Mouse (Mus musculus): ENCODE measurements at regions not wholly inside any gene's neighbourhood (a gene's known extent, or its start where the extent isn't known, plus 50 kb on each side); places are given as distances from the start of the nearest gene placed in this dataset.

- no peak overlapping the region for H3K4me3 ChIP-seq (ENCODE audit: insufficient read depth, low read depth, low read length)
- 75% methylated on average over 3 of the region's 3 CpGs for WGBS
- peaks cover 10% of the 10 kb centered on the region; the same call in 1 of the 2 replicates for H3K4me1 ChIP-seq (ENCODE audit: control insufficient read depth, insufficient read depth, low read length)
- no peaks in the 10 kb centered on the region for H3K36me3 ChIP-seq (ENCODE audit: control insufficient read depth, insufficient read depth, low read length)
- DNase-seq (ENCODE audit: extremely low read depth, low read depth, low spot score), result no peak
- no peak overlapping the region for H3K27ac ChIP-seq (replicated peaks; ENCODE audit: insufficient read depth, low read depth, low read length)
- H3K79me2 ChIP-seq (ENCODE audit: control insufficient read depth, insufficient read depth, low read length), result no peaks in the 10 kb centered on the region
- H3K9ac ChIP-seq (ENCODE audit: low read depth, low read length), result no peak overlapping the region
- H3K27me3 ChIP-seq (ENCODE audit: control insufficient read depth, insufficient read depth, low read length), result no peaks in the 10 kb centered on the region
- TF ChIP-seq POLR2A (IDR thresholded peaks at IDR 0.05; ENCODE audit: extremely low read depth, insufficient read depth, low read length) (no peak), CTCF (IDR thresholded peaks at IDR 0.05; ENCODE audit: low read depth, low read length) (no peak)
Measured at GRCm38 (mm10) chr2:146589860-146590259, 77.7 kb upstream of the Ralgapa2 start.

- H3K4me1 ChIP-seq (ENCODE audit: control insufficient read depth, insufficient read depth, low read length), result no peaks in the 10 kb centered on the region
- no peaks in the 10 kb centered on the region for H3K27me3 ChIP-seq (ENCODE audit: control insufficient read depth, insufficient read depth, low read length)
- H3K79me2 ChIP-seq (ENCODE audit: control insufficient read depth, insufficient read depth, low read length), result no peaks in the 10 kb centered on the region
- 83% methylated on average over 2 of the region's 2 CpGs for WGBS
- H3K9ac ChIP-seq (ENCODE audit: low read depth, low read length), result no peak overlapping the region
- DNase-seq (ENCODE audit: extremely low read depth, low read depth, low spot score), result no peak
- H3K4me3 ChIP-seq (ENCODE audit: insufficient read depth, low read depth, low read length), result no peak overlapping the region
- no peak overlapping the region for H3K27ac ChIP-seq (replicated peaks; ENCODE audit: insufficient read depth, low read depth, low read length)
- no peaks in the 10 kb centered on the region for H3K36me3 ChIP-seq (ENCODE audit: control insufficient read depth, insufficient read depth, low read length)
- TF ChIP-seq POLR2A (IDR thresholded peaks at IDR 0.05; ENCODE audit: extremely low read depth, insufficient read depth, low read length) (no peak), CTCF (IDR thresholded peaks at IDR 0.05; ENCODE audit: low read depth, low read length) (no peak)
Measured at GRCm38 (mm10) chr2:146593291-146593690, 81.1 kb upstream of the Ralgapa2 start.

- no peaks in the 10 kb centered on the region for H3K36me3 ChIP-seq (ENCODE audit: control insufficient read depth, insufficient read depth, low read length)
- H3K79me2 ChIP-seq (ENCODE audit: control insufficient read depth, insufficient read depth, low read length), result no peaks in the 10 kb centered on the region
- TF ChIP-seq POLR2A (IDR thresholded peaks at IDR 0.05; ENCODE audit: extremely low read depth, insufficient read depth, low read length) (no peak), CTCF (IDR thresholded peaks at IDR 0.05; ENCODE audit: low read depth, low read length) (no peak)
- 0 out of 2 replicates have a peak, but pooled peaks cover under 1% of the 10 kb centered on the region for H3K4me1 ChIP-seq (ENCODE audit: control insufficient read depth, insufficient read depth, low read length)
- H3K9ac ChIP-seq (ENCODE audit: low read depth, low read length), result no peak overlapping the region
- no peak for DNase-seq (ENCODE audit: extremely low read depth, low read depth, low spot score)
- H3K4me3 ChIP-seq (ENCODE audit: insufficient read depth, low read depth, low read length), result no peak overlapping the region
- no peak overlapping the region for H3K27ac ChIP-seq (replicated peaks; ENCODE audit: insufficient read depth, low read depth, low read length)
- WGBS, result 88% methylated on average over 4 of the region's 4 CpGs
- no peaks in the 10 kb centered on the region for H3K27me3 ChIP-seq (ENCODE audit: control insufficient read depth, insufficient read depth, low read length)
Measured at GRCm38 (mm10) chr2:146594212-146594611, 82.1 kb upstream of the Ralgapa2 start.

- H3K4me1 ChIP-seq (ENCODE audit: control insufficient read depth, insufficient read depth, low read length), result peaks cover 2% of the 10 kb centered on the region; the same call in 1 of the 2 replicates
- no peak overlapping the region for H3K4me3 ChIP-seq (ENCODE audit: insufficient read depth, low read depth, low read length)
- WGBS, result 73% methylated on average over 2 of the region's 2 CpGs
- no peaks in the 10 kb centered on the region for H3K79me2 ChIP-seq (ENCODE audit: control insufficient read depth, insufficient read depth, low read length)
- no peaks in the 10 kb centered on the region for H3K27me3 ChIP-seq (ENCODE audit: control insufficient read depth, insufficient read depth, low read length)
- no peak overlapping the region for H3K27ac ChIP-seq (replicated peaks; ENCODE audit: insufficient read depth, low read depth, low read length)
- no peak for TF ChIP-seq CTCF (IDR thresholded peaks at IDR 0.05; ENCODE audit: low read depth, low read length)
- H3K36me3 ChIP-seq (ENCODE audit: control insufficient read depth, insufficient read depth, low read length), result no peaks in the 10 kb centered on the region
- H3K9ac ChIP-seq (ENCODE audit: low read depth, low read length), result no peak overlapping the region
- DNase-seq (ENCODE audit: extremely low read depth, low read depth, low spot score), result no peak
Measured at GRCm38 (mm10) chr2:146595673-146596072, 83.5 kb upstream of the Ralgapa2 start.

DNA sequence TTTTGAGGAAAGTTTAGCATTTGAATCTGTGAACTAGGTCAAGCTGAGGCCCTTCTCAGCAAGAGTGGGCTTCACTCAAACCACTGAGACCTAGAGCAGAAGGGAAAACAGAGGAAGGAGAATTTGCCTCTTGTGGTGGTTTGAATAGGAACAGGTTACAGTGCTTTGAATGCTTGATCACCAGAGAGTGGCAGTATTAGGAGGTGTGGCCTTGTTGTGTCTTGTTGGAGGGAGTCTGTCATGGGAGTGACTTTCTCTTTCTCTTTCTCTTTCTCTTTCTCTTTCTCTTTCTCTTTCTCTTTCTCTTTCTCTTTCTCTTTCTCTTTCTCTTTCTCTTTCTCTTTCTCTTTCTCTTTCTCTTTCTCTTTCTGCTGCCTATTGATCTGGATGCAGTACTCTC is 94.0 kb upstream of the Ralgapa2 start:
- H3K79me2 ChIP-seq (ENCODE audit: control insufficient read depth, insufficient read depth, low read length), result no peaks in the 10 kb centered on the region
- H3K27me3 ChIP-seq (ENCODE audit: control insufficient read depth, insufficient read depth, low read length), result no peaks in the 10 kb centered on the region
- H3K36me3 ChIP-seq (ENCODE audit: control insufficient read depth, insufficient read depth, low read length), result no peaks in the 10 kb centered on the region
- no peak for TF ChIP-seq CTCF (IDR thresholded peaks at IDR 0.05; ENCODE audit: low read depth, low read length)
- TF ChIP-seq POLR2A (IDR thresholded peaks at IDR 0.05; ENCODE audit: extremely low read depth, insufficient read depth, low read length), result no peak
- no peaks in the 10 kb centered on the region for H3K4me1 ChIP-seq (ENCODE audit: control insufficient read depth, insufficient read depth, low read length)
- H3K27ac ChIP-seq (replicated peaks; ENCODE audit: insufficient read depth, low read depth, low read length), result no peak overlapping the region
- no peak overlapping the region for H3K9ac ChIP-seq (ENCODE audit: low read depth, low read length)
- no peak overlapping the region for H3K4me3 ChIP-seq (ENCODE audit: insufficient read depth, low read depth, low read length)
- DNase-seq (ENCODE audit: extremely low read depth, low read depth, low spot score), result no peak

DNA sequence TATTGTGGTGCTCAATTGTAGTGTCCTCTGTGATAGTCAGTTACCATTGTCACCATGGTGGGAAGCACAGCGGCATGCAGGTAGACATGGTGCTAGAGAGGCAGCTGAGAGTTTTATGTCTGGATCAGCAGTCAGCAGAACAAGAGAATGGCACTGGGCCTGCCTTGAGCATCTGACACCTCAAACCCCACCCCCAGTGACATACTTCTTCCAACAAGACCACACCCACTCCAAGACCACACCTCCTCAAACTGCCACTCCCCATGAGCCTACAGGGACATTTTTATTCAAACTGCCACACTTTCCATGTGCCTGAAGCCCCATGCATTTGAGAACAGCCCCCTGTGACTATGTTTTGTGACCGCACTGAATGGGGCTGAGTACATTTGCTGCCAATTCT is 98.8 kb upstream of the Ralgapa2 start:
- no peaks in the 10 kb centered on the region for H3K36me3 ChIP-seq (ENCODE audit: control insufficient read depth, insufficient read depth, low read length)
- H3K27ac ChIP-seq (replicated peaks; ENCODE audit: insufficient read depth, low read depth, low read length), result no peak overlapping the region
- WGBS, result 100% methylated on average over 2 of the region's 2 CpGs
- peaks cover 2% of the 10 kb centered on the region; the same call in 1 of the 2 replicates for H3K4me1 ChIP-seq (ENCODE audit: control insufficient read depth, insufficient read depth, low read length)
- no peak for TF ChIP-seq CTCF (IDR thresholded peaks at IDR 0.05; ENCODE audit: low read depth, low read length)
- TF ChIP-seq POLR2A (IDR thresholded peaks at IDR 0.05; ENCODE audit: extremely low read depth, insufficient read depth, low read length), result no peak
- no peak overlapping the region for H3K9ac ChIP-seq (ENCODE audit: low read depth, low read length)
- H3K79me2 ChIP-seq (ENCODE audit: control insufficient read depth, insufficient read depth, low read length), result no peaks in the 10 kb centered on the region
- no peaks in the 10 kb centered on the region for H3K27me3 ChIP-seq (ENCODE audit: control insufficient read depth, insufficient read depth, low read length)
- DNase-seq (ENCODE audit: extremely low read depth, low read depth, low spot score), result no peak
- no peak overlapping the region for H3K4me3 ChIP-seq (ENCODE audit: insufficient read depth, low read depth, low read length)
